ENCODE assay signal across 8 mouse cellular contexts in the genomic region with DNA sequence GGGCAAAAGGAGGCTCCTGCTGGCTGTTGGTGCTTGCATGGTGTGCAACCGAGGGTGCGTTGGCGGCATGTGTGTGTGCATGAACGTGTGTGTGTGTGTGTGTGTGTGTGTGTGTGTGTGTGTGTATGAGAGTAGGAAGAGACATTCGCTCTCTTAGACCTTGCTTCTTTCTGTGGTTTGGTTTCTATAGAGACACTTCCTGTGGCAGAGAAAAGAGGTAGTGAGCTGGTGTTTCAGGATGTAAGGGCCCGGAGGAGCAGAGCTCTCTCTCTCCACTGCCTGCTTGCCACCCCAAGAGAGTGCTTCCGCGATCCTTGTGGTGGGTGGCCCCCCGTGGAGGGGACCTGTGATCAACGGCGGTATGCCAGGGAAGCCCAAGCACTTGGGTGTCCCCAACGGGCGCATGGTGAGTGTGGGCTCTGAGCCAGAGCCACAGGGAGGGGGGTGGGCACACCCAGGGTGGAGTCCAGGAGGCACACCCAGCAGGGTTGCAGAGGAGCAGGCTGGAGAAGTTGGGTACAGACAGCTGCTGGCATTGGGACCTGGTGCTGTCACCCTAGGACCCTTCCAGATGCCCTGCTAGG. TPM values are rescaled to one million over a fixed set of nuclear protein-coding genes. Genes with fewer than 3 reads are reported as not detected.
DNase-seq lines count a peak whose midpoint lies in the region; ATAC-seq lines count a peak whose summit lies in the region.

A gene (plus strand): TSS at position 202 of the 584 bp plus-strand sequence.

- no peaks in the 10 kb centered on the region for H3K27me3 ChIP-seq in liver, embryonic 16.5 days (ENCODE audit: control insufficient read depth, insufficient read depth, low read depth, low read length)
- H3K27me3 ChIP-seq in midbrain, embryonic 11.5 days (ENCODE audit: control insufficient read depth, insufficient read depth, low read length) = no peaks in the 10 kb centered on the region

- ATAC-seq in liver, embryonic 16.5 days (ENCODE audit: low read depth) = peak; percentile 90
- ATAC-seq in midbrain, embryonic 11.5 days (ENCODE audit: low FRiP score) = no peak

- H3K4me2 ChIP-seq in liver, embryonic 16.5 days (ENCODE audit: low read depth, low read length) = peak within 1 kb of the TSS; percentile 49
- H3K4me2 ChIP-seq in midbrain, embryonic 11.5 days = no peak within 1 kb of the TSS

- H3K4me1 ChIP-seq in liver, embryonic 16.5 days (ENCODE audit: control insufficient read depth, low read depth, low read length) = peaks cover 31% of the 10 kb centered on the region
- H3K4me1 ChIP-seq in midbrain, embryonic 11.5 days (ENCODE audit: control insufficient read depth, insufficient read depth, low read length) = no peaks in the 10 kb centered on the region

- H3K27ac ChIP-seq in liver, embryonic 16.5 days (ENCODE audit: low read length) = no peak within 1 kb of the TSS; the same call in 1 of the 2 replicates
- H3K27ac ChIP-seq in midbrain, embryonic 11.5 days (ENCODE audit: low read depth, low read length) = no peak within 1 kb of the TSS

- peak; percentile 32 for DNase-seq in gastrocnemius, postnatal 25 days
- DNase-seq in gastrocnemius, postnatal 36 days = no peak
- peak; percentile 34 for DNase-seq in c-Kit-negative CD71-positive TER-119-positive erythroid progenitor cells, embryonic 14.5 days (ENCODE audit: low read depth, low spot score)
- peak; percentile 87 for DNase-seq in induced T-regulatory cell, adult 2 months (ENCODE audit: low read depth)
- peak; percentile 51 for DNase-seq in skeletal muscle tissue, adult 2 months (ENCODE audit: low read depth, low spot score)
- DNase-seq in urinary bladder, postnatal 25 days (ENCODE audit: low spot score) = no peak
- no peak for DNase-seq in midbrain, embryonic 11.5 days (ENCODE audit: low spot score, missing footprints)

- no peaks in the 10 kb centered on the region for H3K36me3 ChIP-seq in liver, embryonic 16.5 days (ENCODE audit: control insufficient read depth, insufficient read depth)
- H3K36me3 ChIP-seq in midbrain, embryonic 11.5 days (ENCODE audit: control insufficient read depth, insufficient read depth, low read length) = no peaks in the 10 kb centered on the region

- 0 out of 2 replicates have a peak within 1 kb of the TSS, but pooled peaks have one; percentile 11 for H3K9ac ChIP-seq in liver, embryonic 16.5 days (ENCODE audit: low read depth, low read length)
- no peak within 1 kb of the TSS for H3K9ac ChIP-seq in midbrain, embryonic 11.5 days (ENCODE audit: low read length)

- no peaks in the 10 kb centered on the region for H3K9me3 ChIP-seq in liver, embryonic 16.5 days (replicated peaks; ENCODE audit: control insufficient read depth, low read length)
- no peaks in the 10 kb centered on the region for H3K9me3 ChIP-seq in midbrain, embryonic 11.5 days (ENCODE audit: control insufficient read depth, low read length)

- intact Hi-C loops in gastrocnemius, postnatal 36 days (cut with DNase I) = no loop called here

- peak within 1 kb of the TSS; percentile 39 for H3K4me3 ChIP-seq in liver, embryonic 16.5 days (ENCODE audit: low read depth, low read length)
- no peak within 1 kb of the TSS for H3K4me3 ChIP-seq in midbrain, embryonic 11.5 days (ENCODE audit: low read depth, low read length)

- WGBS in liver, embryonic 16.5 days (ENCODE audit: insufficient replicate concordance) = 17% methylated on average over 13 of the region's 13 CpGs
- 71% methylated on average over 13 of the region's 13 CpGs for WGBS in midbrain, embryonic 11.5 days

RNA-seq across cellular contexts. Expression of the gene that starts here (rescaled TPM):
- total RNA-seq in gastrocnemius, postnatal 25 days (2021) = under 1 TPM; 0.15 to 0.35 TPM
- under 1 TPM; 0.27 to 0.48 TPM for total RNA-seq in gastrocnemius, postnatal 36 days (2021)
- 2.8 and 3.2 TPM in 2 replicates for polyA plus RNA-seq in liver, embryonic 16.5 days (2015; fragmentation: Nextera tagmentation; extraction: Ambion mirVana)
- polyA plus RNA-seq in midbrain, embryonic 11.5 days (2014; fragmentation: Nextera tagmentation; extraction: Ambion mirVana) = 0.37 and 0.72 TPM in 2 replicates

Comparison
In these comparisons a context has a peak if more than half of its experiments do, and no peak if none do; other contexts are left out.
1. Peak in DNase-seq in gastrocnemius, postnatal 25 days; RNA of the gene not detected or under 1 TPM.
2. DNase-seq: peak in c-Kit-negative CD71-positive TER-119-positive erythroid progenitor cells, embryonic 14.5 days (single experiment), induced T-regulatory cell, adult 2 months (single experiment) and skeletal muscle tissue, adult 2 months (single experiment); none in gastrocnemius, postnatal 36 days (0 of 2), urinary bladder, postnatal 25 days (single experiment) and midbrain, embryonic 11.5 days (single experiment).